Mouse (Mus musculus): ENCODE measurements at regions not wholly inside any gene's neighbourhood (a gene's known extent, or its start where the extent isn't known, plus 50 kb on each side); places are given as distances from the start of the nearest gene placed in this dataset.

- peak; percentile 9; the same call in 1 of the 2 replicates for TF ChIP-seq CTCF (IDR thresholded peaks at IDR 0.05)
- TF ChIP-seq POLR2A (IDR thresholded peaks at IDR 0.05; ENCODE audit: insufficient read depth, low read depth, low read length), result no peak
- no peak for TF ChIP-seq EP300 (IDR thresholded peaks at IDR 0.05; ENCODE audit: insufficient read depth, low read depth, low read length)
Measured at GRCm38 (mm10) chr19:52079020-52079419, 185.1 kb upstream of the Ins1 start.
